Comparison of ENCODE assay signal across 10 mouse cellular contexts in genomic region chr2:144724679-144725078, GRCm38 (mm10).
DNase-seq lines count a peak whose midpoint lies in the region; ATAC-seq and TF ChIP-seq lines count a peak whose summit lies in the region.
"Had no signal": no experiment of that assay in that cellular context is flagged by ENCODE, and none has a peak within 500 bp of the region (broad histone marks: within the 10 kb centered on the region; RNA-seq: fewer than 3 reads in every experiment).

No protein-coding gene starts in this region.

- no peak overlapping the region for H3K9ac ChIP-seq in ES-Bruce4 (ENCODE audit: low read depth, poor library complexity, severe bottlenecking)
- no peak overlapping the region for H3K9ac ChIP-seq in limb, embryonic 14.5 days (ENCODE audit: low read depth, low read length, severe bottlenecking)

- no peak overlapping the region for H3K27ac ChIP-seq in ES-Bruce4 (ENCODE audit: insufficient read depth, low read length)
- H3K27ac ChIP-seq in limb, embryonic 14.5 days (replicated peaks; ENCODE audit: low read depth, low read length): no peak overlapping the region
- H3K27ac ChIP-seq in thymus, adult 2 months (ENCODE audit: control insufficient read depth, insufficient read depth, low read length): no peak overlapping the region

- WGBS in limb, embryonic 14.5 days: 93% methylated on average over 1 of the region's 1 CpGs
- 95% methylated on average over 1 of the region's 1 CpGs for WGBS in thymus, adult 2 months

- TF ChIP-seq EP300 in ES-Bruce4 (IDR thresholded peaks at IDR 0.05; ENCODE audit: insufficient read depth, low read depth, low read length): no peak

- H3K36me3 ChIP-seq in ES-Bruce4 (ENCODE audit: control insufficient read depth, insufficient read depth, low read length, poor library complexity, severe bottlenecking): no peaks in the 10 kb centered on the region
- no peaks in the 10 kb centered on the region for H3K36me3 ChIP-seq in limb, embryonic 14.5 days (ENCODE audit: control insufficient read depth, insufficient read depth, low read length)
- H3K36me3 ChIP-seq in thymus, adult 2 months (ENCODE audit: control insufficient read depth, insufficient read depth, low read length): no peaks in the 10 kb centered on the region

- peak; percentile 11 for DNase-seq in kidney, adult 9 months
- no peak for DNase-seq in kidney, postnatal 10 days
- no peak for DNase-seq in Patski (ENCODE audit: low read depth, low spot score)
- no peak for DNase-seq in limb, embryonic 14.5 days (ENCODE audit: low spot score)
- no peak for DNase-seq in B cell, adult 2 months
- DNase-seq in thymus, adult 2 months: no peak
- no peak for DNase-seq in right cerebral cortex, adult 18-20 months
- DNase-seq: cerebellum, adult 8-10 months had no signal

- H3K4me1 ChIP-seq in ES-Bruce4 (ENCODE audit: control insufficient read depth, insufficient read depth, low read length): peaks cover 2% of the 10 kb centered on the region
- no peaks in the 10 kb centered on the region for H3K4me1 ChIP-seq in limb, embryonic 14.5 days (ENCODE audit: control insufficient read depth, insufficient read depth, low read length)
- no peaks in the 10 kb centered on the region for H3K4me1 ChIP-seq in thymus, adult 2 months (replicated peaks; ENCODE audit: control insufficient read depth, insufficient read depth, low read length)

- POLR2A ChIA-PET in Patski (lab: Charles Lee): no interaction called here

- TF ChIP-seq POLR2A in ES-Bruce4 (IDR thresholded peaks at IDR 0.05; ENCODE audit: insufficient read depth, low read length): no peak
- TF ChIP-seq POLR2A in limb, embryonic 14.5 days (IDR thresholded peaks at IDR 0.05; ENCODE audit: borderline replicate concordance, extremely low read depth, insufficient read depth, insufficient read length): no peak
- no peak for TF ChIP-seq POLR2A in thymus, adult 2 months (IDR thresholded peaks at IDR 0.05; ENCODE audit: control insufficient read depth, extremely low read depth, insufficient read depth, low read length, poor library complexity)

- CTCF ChIA-PET in Patski (lab: Charles Lee): interaction anchor here (0.9 to 1.8 kb wide), 6 partner anchors 8 to 144 kb away, joined by 3 to 7 read pairs (median 4); no protein-coding TSS in a partner anchor

- TF ChIP-seq CTCF in ES-Bruce4 (IDR thresholded peaks at IDR 0.05; ENCODE audit: low read depth, low read length) (peak; percentile 3), Patski (IDR thresholded peaks at IDR 0.05) (peak; percentile 73)
- no peak for TF ChIP-seq CTCF in thymus, adult 2 months (IDR thresholded peaks at IDR 0.05; ENCODE audit: borderline replicate concordance, control insufficient read depth, extremely low read depth, insufficient read depth, low read length, poor library complexity)

- H3K4me3 ChIP-seq in ES-Bruce4 (ENCODE audit: low read depth, low read length): no peak overlapping the region
- no peak overlapping the region for H3K4me3 ChIP-seq in limb, embryonic 14.5 days (replicated peaks; ENCODE audit: low read length)
- H3K4me3 ChIP-seq in thymus, adult 2 months (ENCODE audit: control insufficient read depth, insufficient read depth, low read length): no peak overlapping the region
- H3K4me3 ChIP-seq: myocyte had no signal

- H3K9me3 ChIP-seq in ES-Bruce4 (replicated peaks; ENCODE audit: control insufficient read depth, insufficient read depth, low read length, poor library complexity, severe bottlenecking): no peaks in the 10 kb centered on the region
- no peaks in the 10 kb centered on the region for H3K9me3 ChIP-seq in limb, embryonic 14.5 days (ENCODE audit: control insufficient read depth, low read length)

- in situ Hi-C loops in Patski (cut with MboI; ENCODE audit: low pct_unique_long_range_greater_than_20kb): loop anchor here (10.0 kb wide), 2 partner anchors 140 to 440 kb away; partner anchors contain the start of gene Slc24a3

- H3K27me3 ChIP-seq in ES-Bruce4 (ENCODE audit: control insufficient read depth, insufficient read depth, low read length, poor library complexity, severe bottlenecking) (no peaks in the 10 kb centered on the region), Patski (no peaks in the 10 kb centered on the region)
- no peaks in the 10 kb centered on the region for H3K27me3 ChIP-seq in limb, embryonic 14.5 days (ENCODE audit: control insufficient read depth, insufficient read depth, low read length)
- no peaks in the 10 kb centered on the region for H3K27me3 ChIP-seq in thymus, adult 2 months (ENCODE audit: control insufficient read depth, insufficient read depth, low read length)

- no peak overlapping the region for H3K4me2 ChIP-seq in limb, embryonic 14.5 days (replicated peaks; ENCODE audit: low read depth, low read length, severe bottlenecking)

- peak; percentile 78 for ATAC-seq in Patski
- ATAC-seq in limb, embryonic 14.5 days (ENCODE audit: low FRiP score, low read depth): peak; percentile 68
